Mouse (Mus musculus): Measurements from ENCODE around the gene Tnfsf8.

Tnfsf8 gene

GRCm38 (mm10) chr4:63860688-63861540 lies at the start of gene Tnfsf8:
Tnfsf8 (minus strand) TSS chr4:63861347.
- DNase-seq: peak; percentile 53 to 68

GRCm38 (mm10) chr4:63908511-63908910 lies 47.4 kb upstream of the Tnfsf8 start:
- no peak for DNase-seq

GRCm38 (mm10) chr4:63907473-63907872 lies 46.3 kb upstream of the Tnfsf8 start:
- DNase-seq: no peak

GRCm38 (mm10) chr4:63906050-63906449 lies 44.9 kb upstream of the Tnfsf8 start:
- DNase-seq: no peak

GRCm38 (mm10) chr4:63899081-63899523 lies 38.0 kb upstream of the Tnfsf8 start:
- DNase-seq: no peak

- no peak for DNase-seq
These were observed 36.0 kb upstream of the Tnfsf8 start for GRCm38 (mm10) chr4:63897152-63897551.

GRCm38 (mm10) chr4:63886156-63886555 lies 25.0 kb upstream of the Tnfsf8 start:
- DNase-seq: no peak

GRCm38 (mm10) chr4:63876720-63877119 lies 15.6 kb upstream of the Tnfsf8 start:
- DNase-seq: no peak

- DNase-seq: no peak
These were observed 14.3 kb upstream of the Tnfsf8 start for GRCm38 (mm10) chr4:63875480-63875879.

- DNase-seq: no peak
These were observed 9.5 kb upstream of the Tnfsf8 start for GRCm38 (mm10) chr4:63870678-63871077.

GRCm38 (mm10) chr4:63868770-63869169 lies 7.6 kb upstream of the Tnfsf8 start:
- DNase-seq: no peak

- no peak for DNase-seq
These were observed 1.8 kb upstream of the Tnfsf8 start for GRCm38 (mm10) chr4:63862953-63863352.

- DNase-seq: no peak
These were observed 1.0 kb upstream of the Tnfsf8 start for GRCm38 (mm10) chr4:63862092-63862697.

- DNase-seq: no peak
These were observed 911 bp downstream of the Tnfsf8 start for GRCm38 (mm10) chr4:63860236-63860635.

GRCm38 (mm10) chr4:63859785-63860203 lies 1.4 kb downstream of the Tnfsf8 start:
- DNase-seq: no peak

- no peak for DNase-seq
These were observed 2.4 kb downstream of the Tnfsf8 start for GRCm38 (mm10) chr4:63858646-63859224.

GRCm38 (mm10) chr4:63856764-63857163 lies 4.4 kb downstream of the Tnfsf8 start:
- no peak for DNase-seq

- no peak for DNase-seq
These were observed 7.3 kb downstream of the Tnfsf8 start for GRCm38 (mm10) chr4:63853782-63854386.

GRCm38 (mm10) chr4:63850082-63850481 lies 11.1 kb downstream of the Tnfsf8 start:
- no peak for DNase-seq

GRCm38 (mm10) chr4:63846881-63847597 lies 14.1 kb downstream of the Tnfsf8 start:
- DNase-seq: no peak

GRCm38 (mm10) chr4:63845760-63846159 lies 15.4 kb downstream of the Tnfsf8 start:
- no peak for DNase-seq

GRCm38 (mm10) chr4:63843924-63844323 lies 17.2 kb downstream of the Tnfsf8 start:
- no peak for DNase-seq

- DNase-seq: no peak
These were observed 18.9 kb downstream of the Tnfsf8 start for GRCm38 (mm10) chr4:63842278-63842677.
